Comparison of ENCODE assay signal across 14 mouse cellular contexts in genomic region chr2:49749730-49750576, GRCm38 (mm10). TPM values are rescaled to one million over a fixed set of nuclear protein-coding genes. Genes with fewer than 3 reads are reported as not detected.
DNase-seq lines count a peak whose midpoint lies in the region; ATAC-seq and TF ChIP-seq lines count a peak whose summit lies in the region.
"Had no signal": no experiment of that assay in that cellular context is flagged by ENCODE, and none has a peak within 500 bp of the region (broad histone marks: within the 10 kb centered on the region; RNA-seq: fewer than 3 reads in every experiment).

No protein-coding gene starts in this region.

- H3K9ac ChIP-seq in heart, embryonic 14.5 days (ENCODE audit: low read length): no peak overlapping the region
- no peak overlapping the region for H3K9ac ChIP-seq in CH12.LX (ENCODE audit: insufficient read depth, low read depth)
- no peak overlapping the region for H3K9ac ChIP-seq in limb, embryonic 14.5 days (ENCODE audit: low read depth, low read length, severe bottlenecking)
- H3K9ac ChIP-seq in kidney, embryonic 15.5 days: no peak overlapping the region
- H3K9ac ChIP-seq: forebrain, embryonic 15.5 days; neural tube, embryonic 13.5 days had no signal

- no peaks in the 10 kb centered on the region for H3K9me3 ChIP-seq in heart, embryonic 14.5 days (ENCODE audit: control insufficient read depth, low read length)
- H3K9me3 ChIP-seq in CH12.LX (replicated peaks; ENCODE audit: low read length): peaks cover 11% of the 10 kb centered on the region
- H3K9me3 ChIP-seq in limb, embryonic 14.5 days (ENCODE audit: control insufficient read depth, low read length): no peaks in the 10 kb centered on the region
- no peaks in the 10 kb centered on the region for H3K9me3 ChIP-seq in kidney, embryonic 15.5 days (replicated peaks)
- H3K9me3 ChIP-seq: forebrain, embryonic 15.5 days; neural tube, embryonic 13.5 days had no signal

- H3K27ac ChIP-seq in heart, embryonic 14.5 days (replicated peaks in 1 of 2; ENCODE audit: control insufficient read depth in 1 of 2, insufficient read depth in 1 of 2, low read depth in 2 of 2, low read length in 2 of 2): peak overlapping the region in 1 of 2 experiments; percentile 24; a peak in 1 of 4 replicates
- peak overlapping the region; percentile 64 for H3K27ac ChIP-seq in CH12.LX (ENCODE audit: insufficient read depth, low read depth)
- H3K27ac ChIP-seq in limb, embryonic 14.5 days (replicated peaks; ENCODE audit: low read depth, low read length): no peak overlapping the region
- no peak overlapping the region for H3K27ac ChIP-seq in kidney, embryonic 15.5 days
- H3K27ac ChIP-seq: neural tube, embryonic 13.5 days had no signal

- H3K4me3 ChIP-seq in heart, embryonic 14.5 days (ENCODE audit: control insufficient read depth in 1 of 2, insufficient read depth in 1 of 2, low read depth in 1 of 2, low read length in 2 of 2): no peak overlapping the region
- H3K4me3 ChIP-seq in CH12.LX (replicated peaks in 1 of 3; ENCODE audit: low read depth in 2 of 3, low read length in 2 of 3, poor library complexity in 1 of 3): no peak overlapping the region
- H3K4me3 ChIP-seq in limb, embryonic 14.5 days (replicated peaks; ENCODE audit: low read length): no peak overlapping the region
- H3K4me3 ChIP-seq in kidney, embryonic 15.5 days (replicated peaks): no peak overlapping the region
- H3K4me3 ChIP-seq: forebrain, embryonic 15.5 days; neural tube, embryonic 13.5 days had no signal

- H3K4me1 ChIP-seq in heart, embryonic 14.5 days (ENCODE audit: control insufficient read depth in 2 of 2, insufficient read depth in 2 of 2, low read length in 2 of 2): peaks cover 17 to 24% of the 10 kb centered on the region in 2 experiments
- peaks cover 35 to 64% of the 10 kb centered on the region in 2 experiments for H3K4me1 ChIP-seq in CH12.LX (ENCODE audit: control insufficient read depth in 1 of 2, insufficient read depth in 2 of 2)
- no peaks in the 10 kb centered on the region for H3K4me1 ChIP-seq in limb, embryonic 14.5 days (ENCODE audit: control insufficient read depth, insufficient read depth, low read length)
- peaks cover 20% of the 10 kb centered on the region for H3K4me1 ChIP-seq in kidney, embryonic 15.5 days

- no peak for TF ChIP-seq RAD21 in CH12.LX (IDR thresholded peaks at IDR 0.05; ENCODE audit: low read depth, low read length)

- no peaks in the 10 kb centered on the region for H3K27me3 ChIP-seq in heart, embryonic 14.5 days (ENCODE audit: control insufficient read depth, insufficient read depth, low read length)
- no peaks in the 10 kb centered on the region for H3K27me3 ChIP-seq in CH12.LX (replicated peaks)
- no peaks in the 10 kb centered on the region for H3K27me3 ChIP-seq in limb, embryonic 14.5 days (ENCODE audit: control insufficient read depth, insufficient read depth, low read length)
- no peaks in the 10 kb centered on the region for H3K27me3 ChIP-seq in kidney, embryonic 15.5 days
- H3K27me3 ChIP-seq: forebrain, embryonic 15.5 days; neural tube, embryonic 13.5 days had no signal

- dilution Hi-C loops in CH12.LX (cut with MboI; ENCODE audit: extremely low pct_ligation_motif_present, extremely low pct_unique_long_range_greater_than_20kb, low sequenced_read_pairs): no loop called here

- TF ChIP-seq EP300 in CH12.LX (IDR thresholded peaks at IDR 0.05; ENCODE audit: low read length): no peak

- TF ChIP-seq POLR2A in CH12.LX (IDR thresholded peaks at IDR 0.05; ENCODE audit: low read depth, low read length): no peak
- no peak for TF ChIP-seq POLR2A in limb, embryonic 14.5 days (IDR thresholded peaks at IDR 0.05; ENCODE audit: borderline replicate concordance, extremely low read depth, insufficient read depth, insufficient read length)

- no peak for TF ChIP-seq CTCF in CH12.LX (conservative IDR thresholded peaks at IDR 0.05 in 1 of 2, IDR thresholded peaks at IDR 0.05 in 1 of 2; ENCODE audit: low read depth in 2 of 2, low read length in 2 of 2)

- in situ Hi-C loops in CH12.LX (cut with MboI; ENCODE audit: low pct_ligation_motif_present, low pct_unique_long_range_greater_than_20kb, low sequenced_read_pairs): loop anchor here (25.0 kb wide), 1 partner anchor 838 kb away; no protein-coding TSS in a partner anchor

- H3K36me3 ChIP-seq in heart, embryonic 14.5 days (ENCODE audit: control insufficient read depth, insufficient read depth, low read length): no peaks in the 10 kb centered on the region
- peaks cover 0 to 10% of the 10 kb centered on the region in 2 experiments for H3K36me3 ChIP-seq in CH12.LX (replicated peaks in 1 of 2; ENCODE audit: control insufficient read depth in 1 of 2, insufficient read depth in 1 of 2, low read length in 1 of 2)
- H3K36me3 ChIP-seq in limb, embryonic 14.5 days (ENCODE audit: control insufficient read depth, insufficient read depth, low read length): peaks cover 27% of the 10 kb centered on the region
- H3K36me3 ChIP-seq in kidney, embryonic 15.5 days: peaks cover 6% of the 10 kb centered on the region; the same call in 1 of the 2 replicates

- intact Hi-C loops in heart, postnatal 36 days (cut with DNase I): no loop called here

- peak; percentile 56 for ATAC-seq in heart, embryonic 14.5 days (ENCODE audit: insufficient number of reproducible peaks, insufficient read depth, low FRiP score, low read depth)
- ATAC-seq in limb, embryonic 14.5 days (ENCODE audit: low FRiP score, low read depth): peak; percentile 28; the same call in 1 of the 2 replicates
- ATAC-seq in kidney, embryonic 15.5 days (replicated peaks; ENCODE audit: low FRiP score): no peak
- ATAC-seq: activated CD4-positive, CD25-positive, alpha-beta regulatory T cell, adult 4 months; forebrain, embryonic 15.5 days had no signal

- H3K79me2 ChIP-seq in CH12.LX (replicated peaks; ENCODE audit: control insufficient read depth, extremely low read depth, insufficient read depth, poor library complexity, severe bottlenecking): no peaks in the 10 kb centered on the region

- no peak overlapping the region for H3K4me2 ChIP-seq in heart, embryonic 14.5 days (ENCODE audit: low read length)
- H3K4me2 ChIP-seq in CH12.LX (ENCODE audit: insufficient read depth, low read depth, poor library complexity, severe bottlenecking): no peak overlapping the region
- H3K4me2 ChIP-seq in limb, embryonic 14.5 days (replicated peaks; ENCODE audit: low read depth, low read length, severe bottlenecking): no peak overlapping the region
- no peak overlapping the region for H3K4me2 ChIP-seq in kidney, embryonic 15.5 days
- H3K4me2 ChIP-seq: forebrain, embryonic 15.5 days; neural tube, embryonic 13.5 days had no signal

- DNase-seq in heart, postnatal 36 days: no peak
- no peak for DNase-seq in CH12.LX (ENCODE audit: extremely low read depth)
- peak; percentile 42 for DNase-seq in adipocyte (ENCODE audit: low spot score)
- DNase-seq in limb, embryonic 14.5 days (ENCODE audit: low spot score): no peak
- DNase-seq in cerebellum, postnatal 25 days: no peak
- no peak for DNase-seq in right cerebral cortex, postnatal 14 days
- DNase-seq: cerebellum, adult 18-20 months had no signal

- WGBS in heart, embryonic 14.5 days: 29% methylated on average over 11 of the region's 11 CpGs
- WGBS in limb, embryonic 14.5 days: 72% methylated on average over 11 of the region's 11 CpGs
- 79% methylated on average over 11 of the region's 11 CpGs for WGBS in kidney, embryonic 15.5 days

TF ChIP-seq in CH12.LX, 34 proteins besides CTCF, POLR2A, EP300 and RAD21:
- TF ChIP-seq ZNF384 (IDR thresholded peaks at IDR 0.05; ENCODE audit: low read depth, low read length) (no peak), CHD1 (IDR thresholded peaks at IDR 0.05; ENCODE audit: low read depth, low read length) (no peak), RCOR1 (conservative IDR thresholded peaks at IDR 0.05; ENCODE audit: low read depth, low read length) (no peak), TCF12 (IDR thresholded peaks at IDR 0.05; ENCODE audit: low read depth, low read length) (no peak), MEF2A (IDR thresholded peaks at IDR 0.05; ENCODE audit: borderline replicate concordance, low read depth, low read length) (no peak), USF1 (IDR thresholded peaks at IDR 0.05; ENCODE audit: low read depth, low read length) (peak; percentile 42; the same call in 1 of the 2 replicates), UBTF (IDR thresholded peaks at IDR 0.05; ENCODE audit: low read depth, low read length) (no peak), MAFK (IDR thresholded peaks at IDR 0.05; ENCODE audit: insufficient replicate concordance, low read length) (0 out of 2 replicates have a peak, but pooled peaks have one; percentile 18), HCFC1 (IDR thresholded peaks at IDR 0.05; ENCODE audit: low read depth, low read length) (no peak), POLR2AphosphoS2 (IDR thresholded peaks at IDR 0.05; ENCODE audit: low read depth, low read length) (no peak), ETS1 (conservative IDR thresholded peaks at IDR 0.05; ENCODE audit: low read depth, low read length) (no peak), NRF1 (IDR thresholded peaks at IDR 0.05; ENCODE audit: low read depth, low read length) (no peak), NELFE (IDR thresholded peaks at IDR 0.05; ENCODE audit: low read depth, low read length) (no peak), MAZ (IDR thresholded peaks at IDR 0.05; ENCODE audit: low read depth, low read length) (no peak), TBP (conservative IDR thresholded peaks at IDR 0.05; ENCODE audit: low read depth, low read length) (no peak), SIN3A (IDR thresholded peaks at IDR 0.05; ENCODE audit: low read length) (no peak), ZC3H11A (IDR thresholded peaks at IDR 0.05; ENCODE audit: low read depth, low read length) (no peak), BHLHE40 (IDR thresholded peaks at IDR 0.05; ENCODE audit: low read depth, low read length) (peak; percentile 53)

RNA-seq across cellular contexts. Expression of gene Lypd6b, which starts 37.5 kb away (rescaled TPM):
- 2.3 TPM in 2 replicates for polyA plus RNA-seq in heart, embryonic 14.5 days (2014; fragmentation: Nextera tagmentation; extraction: Ambion mirVana)
- not detected for total RNA-seq in heart, postnatal 36 days (2021)
- total RNA-seq in CH12.LX (2012; rRNA removed) (0.50 and 1.4 TPM in 2 replicates), CH12.LX (2014; rRNA removed) (0.09 and 0.15 TPM in 2 replicates)
- not detected in 2 replicates for polyA plus RNA-seq in CH12.LX (2012; ENCODE audit: insufficient read length, low read depth)
- 4.5 and 5.6 TPM in 2 replicates for polyA plus RNA-seq in limb, embryonic 14.5 days (2012; rRNA removed)
- 14.9 and 16.5 TPM in 2 replicates for polyA plus RNA-seq in limb, embryonic 14.5 days (2014; fragmentation: Nextera tagmentation; extraction: Ambion mirVana)
- polyA plus RNA-seq in kidney, embryonic 15.5 days (2015; fragmentation: Nextera tagmentation; extraction: Ambion mirVana): 10.0 and 11.6 TPM in 2 replicates
- total RNA-seq: liver, adult 2 months; megakaryocyte-erythroid progenitor cell, adult 5-6 weeks had no signal
- polyA plus RNA-seq: liver, adult 2 months had no signal
